Mouse (Mus musculus): ENCODE results near the gene Vamp4. TPM values are rescaled to one million over a fixed set of nuclear protein-coding genes. Genes with fewer than 3 reads are reported as not detected.

Vamp4 gene
- 110 TPM for polyA plus RNA-seq (2017; shearing (Covaris generic))

DNA sequence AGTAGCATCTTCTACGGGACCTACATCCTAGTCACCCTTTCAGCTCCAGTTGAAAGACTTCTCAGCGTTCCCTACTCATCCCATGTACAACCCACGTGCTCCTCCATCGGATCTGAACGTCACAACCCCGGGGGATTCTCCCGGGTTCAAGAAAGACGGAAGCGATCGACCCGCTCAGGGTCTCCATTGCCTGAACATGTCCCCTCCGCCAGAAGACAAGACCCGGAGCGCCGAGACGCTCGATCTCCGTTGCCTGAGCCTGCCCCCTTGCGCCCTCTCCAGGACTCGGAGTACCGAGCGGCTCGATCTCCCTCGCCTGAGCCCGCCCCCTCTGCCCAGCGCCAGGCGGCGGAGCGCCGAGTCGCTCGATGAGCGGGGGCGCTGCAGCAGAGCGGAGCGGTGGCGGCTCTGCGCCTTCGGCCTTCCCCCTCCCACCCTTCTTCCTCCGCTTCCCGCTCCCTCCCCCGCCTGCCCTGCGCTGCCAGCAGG is at the start of gene Vamp4:
Vamp4 (plus strand) TSS at position 256 of the 489 bp plus-strand sequence.

DNA sequence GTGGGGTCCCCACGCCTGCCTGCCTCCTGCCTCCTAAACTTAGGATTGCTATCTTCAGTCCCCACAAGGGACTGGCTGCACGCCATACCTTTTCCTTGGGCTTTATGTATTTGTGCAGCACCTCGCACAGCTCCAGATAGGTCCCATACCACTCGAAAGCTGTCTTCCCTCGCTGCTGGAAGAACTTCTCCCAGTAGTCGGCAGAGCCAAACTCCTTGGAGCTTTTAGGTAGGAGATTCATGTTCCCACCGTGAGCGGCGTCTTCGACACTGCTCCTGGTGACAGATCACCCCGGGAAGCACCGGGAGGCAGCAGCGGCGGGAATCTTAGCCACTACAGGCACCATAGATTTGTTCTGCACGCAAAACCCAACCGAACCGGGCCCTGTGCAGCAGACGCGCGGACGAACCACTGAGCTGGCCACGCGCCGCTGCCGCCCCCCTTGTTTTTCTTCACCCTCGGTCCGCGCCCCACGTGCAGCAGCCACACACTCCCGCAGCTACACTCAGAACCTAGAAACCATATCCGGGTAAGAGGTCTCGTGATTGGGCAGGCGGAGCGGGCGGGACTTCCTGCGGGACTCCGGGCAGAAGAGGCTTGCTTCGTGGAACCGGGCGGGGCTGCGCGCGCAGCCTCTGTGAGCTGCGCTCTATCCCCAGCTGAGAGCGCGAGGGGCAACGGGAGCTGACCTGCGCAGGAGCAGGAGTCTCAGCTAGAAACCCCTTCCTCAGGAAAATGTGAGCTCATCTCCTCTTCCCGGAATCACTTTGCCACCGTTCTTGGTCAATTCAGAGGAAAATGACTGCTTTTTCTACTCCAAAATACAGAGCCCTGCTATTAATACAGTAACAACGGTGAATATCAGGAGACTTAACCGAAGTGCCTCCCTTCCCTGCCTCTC is 22.0 kb upstream of the Vamp4 start, which contains the start of gene Mettl13:
Mettl13 (minus strand) TSS at position 536 of the 901 bp plus-strand sequence.

GRCm38 (mm10) chr1:162639051-162639750 is 68.9 kb downstream of the Vamp4 start, which contains the start of gene Myoc:
TSS of gene Myoc (plus strand) at chr1:162639155.

Other genes starting within 250 kb of the Vamp4 start
- gene Dnm3, start 92.5 kb upstream of the Vamp4 start, polyA plus RNA-seq (2017; shearing (Covaris generic)) = 0.63 TPM
- 23.5 TPM for gene Mettl13, start 22.0 kb upstream of the Vamp4 start, polyA plus RNA-seq (2017; shearing (Covaris generic))
- gene Myoc, start 68.6 kb downstream of the Vamp4 start, polyA plus RNA-seq (2017; shearing (Covaris generic)) = not detected
- gene Myocos, start 87.7 kb downstream of the Vamp4 start, polyA plus RNA-seq (2017; shearing (Covaris generic)) = not detected
- 289 TPM for gene Prrc2c, start 170.0 kb downstream of the Vamp4 start, polyA plus RNA-seq (2017; shearing (Covaris generic))
- not detected for gene Fmo4, start 243.5 kb downstream of the Vamp4 start, polyA plus RNA-seq (2017; shearing (Covaris generic))

All from inflammation-experienced regulatory T-cells, adult 16 weeks (primary cell).